Mouse (Mus musculus): ENCODE data around the gene Padi4. TPM values are rescaled to one million over a fixed set of nuclear protein-coding genes. Genes with fewer than 3 reads are reported as not detected.
A peak's percentile ranks its signal among the peaks of the same experiment; 100 is the strongest.

The Padi4 gene
- polyA plus RNA-seq, 1 experiment from 2014 or later: 2.7 TPM

DNA sequence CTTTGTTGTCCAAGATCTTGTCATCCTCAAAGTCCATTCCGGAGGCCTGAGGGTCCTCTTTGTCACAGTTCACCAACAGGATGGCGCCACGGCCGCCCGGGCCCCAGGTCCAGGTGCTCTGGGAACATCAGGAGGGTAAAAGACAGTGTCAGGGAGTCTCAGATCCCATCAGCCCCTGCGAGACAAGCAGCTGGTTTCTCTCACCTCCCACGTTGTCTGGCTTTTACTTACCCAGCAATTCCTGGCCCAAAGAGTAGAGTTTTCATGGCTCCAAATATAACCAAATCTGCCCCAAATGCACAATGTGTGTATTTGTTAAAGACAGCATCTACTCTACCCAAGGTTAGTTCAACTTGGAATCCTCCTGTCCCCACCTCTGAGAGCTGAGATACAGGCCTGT is 12.4 kb downstream of the Padi4 start:
- 79% methylated on average over 7 of the region's 7 CpGs for WGBS
- Histone ChIP-seq H3K36me3 (no peaks in the 10 kb centered on the region), H3K4me1 (replicated peaks) (no peaks in the 10 kb centered on the region; the same call in 1 of the 2 replicates), H3K9me3 (no peaks in the 10 kb centered on the region), H3K4me3 (replicated peaks) (no peak overlapping the region), H3K9ac (no peak overlapping the region), H3K27me3 (replicated peaks) (0 out of 2 replicates have a peak, but pooled peaks cover 3% of the 10 kb centered on the region), H3K27ac (no peak overlapping the region), H3K4me2 (replicated peaks) (no peak overlapping the region)
- no peak for ATAC-seq

DNA sequence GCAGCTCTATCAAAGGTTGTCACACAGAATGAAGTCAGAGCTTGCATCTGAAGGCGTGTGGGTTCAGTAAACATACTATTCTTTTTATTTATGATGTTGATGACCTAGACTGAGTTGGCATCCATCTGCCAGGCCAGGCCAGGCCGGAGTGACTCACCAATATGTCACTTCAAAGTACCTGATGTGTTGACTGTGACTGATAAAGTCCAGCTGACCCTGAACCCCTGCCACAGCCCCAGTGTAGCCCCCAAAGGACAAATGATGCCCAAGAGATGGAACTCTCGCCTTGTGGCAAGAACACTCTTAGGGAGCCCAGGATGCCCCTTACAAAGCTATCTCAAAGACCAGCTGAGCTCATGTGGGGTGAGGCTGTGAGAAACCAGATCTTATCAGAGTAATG is 18.2 kb downstream of the Padi4 start:
- H3K27ac ChIP-seq: no peak overlapping the region
- H3K36me3 ChIP-seq: no peaks in the 10 kb centered on the region
- no peak for ATAC-seq
- H3K4me1 ChIP-seq (replicated peaks): peaks cover 4% of the 10 kb centered on the region; the same call in 1 of the 2 replicates
- no peak overlapping the region for H3K4me3 ChIP-seq (replicated peaks)
- H3K9me3 ChIP-seq: no peaks in the 10 kb centered on the region
- H3K4me2 ChIP-seq (replicated peaks): no peak overlapping the region
- 80% methylated on average over 3 of the region's 3 CpGs for WGBS
- no peaks in the 10 kb centered on the region for H3K27me3 ChIP-seq (replicated peaks)
- H3K9ac ChIP-seq: no peak overlapping the region

- H3K9ac ChIP-seq: no peak overlapping the region
- H3K36me3 ChIP-seq: no peaks in the 10 kb centered on the region
- H3K4me1 ChIP-seq (replicated peaks): peaks cover 11% of the 10 kb centered on the region; the same call in 1 of the 2 replicates
- 55% methylated on average over 7 of the region's 7 CpGs for WGBS
- H3K27me3 ChIP-seq (replicated peaks): no peaks in the 10 kb centered on the region
- H3K9me3 ChIP-seq: no peaks in the 10 kb centered on the region
- no peak overlapping the region for H3K27ac ChIP-seq
- no peak overlapping the region for H3K4me2 ChIP-seq (replicated peaks)
- H3K4me3 ChIP-seq (replicated peaks): no peak overlapping the region
- no peak for ATAC-seq
Observed at GRCm38 (mm10) chr4:140753366-140753765, 20.7 kb downstream of the Padi4 start.

GRCm38 (mm10) chr4:140750328-140750727 is 23.7 kb downstream of the Padi4 start:
- peak overlapping the region; percentile 59 for H3K4me2 ChIP-seq (replicated peaks)
- ATAC-seq: peak; percentile 83
- no peaks in the 10 kb centered on the region for H3K9me3 ChIP-seq
- H3K9ac ChIP-seq: 0 out of 2 replicates have a peak overlapping the region, but pooled peaks have one; percentile 5
- H3K4me3 ChIP-seq (replicated peaks): peak overlapping the region; percentile 22; the same call in 1 of the 2 replicates
- 7% methylated on average over 19 of the region's 19 CpGs for WGBS
- H3K27me3 ChIP-seq (replicated peaks): no peaks in the 10 kb centered on the region
- H3K4me1 ChIP-seq (replicated peaks): peaks cover 20% of the 10 kb centered on the region
- H3K27ac ChIP-seq: no peak overlapping the region
- no peaks in the 10 kb centered on the region for H3K36me3 ChIP-seq

DNA sequence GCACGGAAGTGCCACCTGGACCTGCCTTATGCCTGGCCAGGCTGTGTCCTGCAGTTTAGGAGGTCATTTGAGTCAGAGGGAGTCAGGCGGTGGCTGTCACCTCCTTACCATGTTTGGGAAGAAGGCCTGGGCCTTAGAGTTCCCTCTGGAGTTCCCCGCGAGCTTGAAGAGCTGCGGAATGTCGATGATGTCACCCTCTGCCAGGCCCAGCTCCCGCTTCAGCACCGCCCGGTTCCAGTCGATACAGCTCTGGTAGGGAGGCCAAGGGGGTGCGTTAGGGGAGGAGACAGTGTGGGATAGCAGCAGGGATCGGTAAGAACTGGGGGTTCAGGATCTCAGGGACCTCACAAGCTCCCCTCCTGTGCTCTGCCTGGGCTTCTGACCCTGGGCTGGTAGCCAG is 26.1 kb downstream of the Padi4 start:
- 15% methylated on average over 12 of the region's 12 CpGs for WGBS
- no peaks in the 10 kb centered on the region for H3K36me3 ChIP-seq
- H3K9me3 ChIP-seq: no peaks in the 10 kb centered on the region
- peak; percentile 55 for ATAC-seq
- H3K27ac ChIP-seq: no peak overlapping the region; the same call in 1 of the 2 replicates
- peak overlapping the region; percentile 28 for H3K4me2 ChIP-seq (replicated peaks)
- no peak overlapping the region for H3K9ac ChIP-seq
- H3K4me3 ChIP-seq (replicated peaks): no peak overlapping the region
- H3K27me3 ChIP-seq (replicated peaks): no peaks in the 10 kb centered on the region
- peaks cover 16% of the 10 kb centered on the region for H3K4me1 ChIP-seq (replicated peaks)

DNA sequence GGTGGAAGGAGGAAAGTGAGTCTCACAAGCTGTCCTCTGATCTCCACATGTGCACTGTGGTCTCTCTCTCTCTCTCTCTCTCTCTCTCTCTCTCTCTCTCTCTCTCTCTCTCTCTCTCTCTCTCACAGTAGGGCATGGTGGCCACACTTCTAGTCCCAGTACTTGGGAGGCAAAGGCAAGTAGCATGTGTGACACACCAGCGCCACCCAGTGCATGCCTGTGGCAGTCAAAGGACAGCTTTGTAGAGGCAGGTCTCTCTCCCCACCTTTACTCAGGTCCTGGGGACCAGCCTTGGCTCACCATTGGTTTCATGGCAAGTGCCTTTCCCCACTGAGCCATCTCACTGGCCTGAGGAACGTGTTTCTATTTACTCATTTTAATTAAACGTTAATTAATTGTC is 29.4 kb downstream of the Padi4 start:
- Histone ChIP-seq H3K27me3 (replicated peaks) (no peaks in the 10 kb centered on the region), H3K4me2 (replicated peaks) (no peak overlapping the region), H3K36me3 (no peaks in the 10 kb centered on the region), H3K4me1 (replicated peaks) (peaks cover 12% of the 10 kb centered on the region), H3K4me3 (replicated peaks) (no peak overlapping the region), H3K27ac (no peak overlapping the region), H3K9ac (no peak overlapping the region), H3K9me3 (no peaks in the 10 kb centered on the region)
- ATAC-seq: no peak
- WGBS: 15% methylated on average over 3 of the region's 3 CpGs

- H3K36me3 ChIP-seq: no peaks in the 10 kb centered on the region
- no peak for ATAC-seq
- peaks cover 7% of the 10 kb centered on the region for H3K4me1 ChIP-seq (replicated peaks)
- no peak overlapping the region for H3K4me3 ChIP-seq (replicated peaks)
- no peaks in the 10 kb centered on the region for H3K27me3 ChIP-seq (replicated peaks)
- no peak overlapping the region for H3K27ac ChIP-seq
- no peak overlapping the region for H3K4me2 ChIP-seq (replicated peaks)
- H3K9ac ChIP-seq: no peak overlapping the region
- H3K9me3 ChIP-seq: no peaks in the 10 kb centered on the region
- 54% methylated on average over 4 of the region's 4 CpGs for WGBS
Observed at GRCm38 (mm10) chr4:140743086-140743485, 30.9 kb downstream of the Padi4 start.

GRCm38 (mm10) chr4:140742543-140742942 is 31.5 kb downstream of the Padi4 start, which contains the start of gene Padi6:
Gene Padi6 (minus strand): TSS chr4:140742643.
- no peaks in the 10 kb centered on the region for H3K36me3 ChIP-seq
- no peak for ATAC-seq
- 58% methylated on average over 2 of the region's 2 CpGs for WGBS
- no peak within 1 kb of the TSS for H3K4me3 ChIP-seq (replicated peaks)
- H3K27me3 ChIP-seq (replicated peaks): no peaks in the 10 kb centered on the region
- H3K9me3 ChIP-seq: no peaks in the 10 kb centered on the region
- H3K9ac ChIP-seq: no peak within 1 kb of the TSS
- H3K4me2 ChIP-seq (replicated peaks): no peak within 1 kb of the TSS
- H3K4me1 ChIP-seq (replicated peaks): peaks cover 2% of the 10 kb centered on the region; the same call in 1 of the 2 replicates
- no peak within 1 kb of the TSS for H3K27ac ChIP-seq

GRCm38 (mm10) chr4:140741401-140741800 is 32.6 kb downstream of the Padi4 start:
- Histone ChIP-seq H3K27me3 (replicated peaks) (no peaks in the 10 kb centered on the region), H3K9ac (no peak overlapping the region), H3K27ac (no peak overlapping the region), H3K4me2 (replicated peaks) (no peak overlapping the region), H3K36me3 (no peaks in the 10 kb centered on the region), H3K9me3 (no peaks in the 10 kb centered on the region), H3K4me3 (replicated peaks) (no peak overlapping the region), H3K4me1 (replicated peaks) (no peaks in the 10 kb centered on the region)
- WGBS: 86% methylated on average over 6 of the region's 6 CpGs
- ATAC-seq: no peak

GRCm38 (mm10) chr4:140740655-140741054 is 33.4 kb downstream of the Padi4 start:
- no peaks in the 10 kb centered on the region for H3K4me1 ChIP-seq (replicated peaks)
- 80% methylated on average over 11 of the region's 11 CpGs for WGBS

DNA sequence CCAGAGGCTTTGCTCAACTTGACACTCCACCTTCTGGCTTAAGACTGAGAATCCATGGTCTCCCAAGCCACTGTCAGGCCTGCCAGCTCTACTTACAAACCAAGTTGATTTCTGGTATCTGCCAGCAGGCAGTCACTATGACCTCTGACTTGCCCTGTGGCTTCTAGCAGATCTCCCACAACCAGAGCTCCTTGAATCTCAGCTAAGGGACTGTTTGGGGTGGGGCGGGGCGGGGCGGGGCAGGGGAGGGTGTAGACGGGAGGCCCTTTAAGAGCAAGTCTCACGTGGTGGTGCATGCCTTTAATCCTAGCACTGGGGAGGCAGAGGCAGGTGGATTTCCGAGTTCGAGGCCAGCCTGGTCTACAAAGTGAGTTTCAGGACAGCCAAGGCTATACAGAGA is 41.2 kb downstream of the Padi4 start:
- Histone ChIP-seq H3K4me3 (replicated peaks) (no peak overlapping the region), H3K4me1 (replicated peaks) (no peaks in the 10 kb centered on the region), H3K27ac (no peak overlapping the region), H3K9me3 (no peaks in the 10 kb centered on the region), H3K4me2 (replicated peaks) (no peak overlapping the region), H3K9ac (no peak overlapping the region), H3K36me3 (no peaks in the 10 kb centered on the region), H3K27me3 (replicated peaks) (no peaks in the 10 kb centered on the region)
- 64% methylated on average over 7 of the region's 7 CpGs for WGBS
- ATAC-seq: peak; percentile 25; the same call in 1 of the 2 replicates

More at GRCm38 (mm10) chr4:140740655-140741054, 33.4 kb downstream of the Padi4 start:
- Histone ChIP-seq H3K36me3 (no peaks in the 10 kb centered on the region), H3K9ac (no peak overlapping the region), H3K4me3 (replicated peaks) (no peak overlapping the region), H3K4me2 (replicated peaks) (no peak overlapping the region), H3K27ac (no peak overlapping the region), H3K9me3 (no peaks in the 10 kb centered on the region), H3K27me3 (replicated peaks) (no peaks in the 10 kb centered on the region)
- ATAC-seq: no peak

GRCm38 (mm10) chr4:140731654-140732053 is 42.4 kb downstream of the Padi4 start:
- ATAC-seq: no peak
- Histone ChIP-seq H3K36me3 (no peaks in the 10 kb centered on the region), H3K9ac (no peak overlapping the region), H3K9me3 (no peaks in the 10 kb centered on the region), H3K4me3 (replicated peaks) (no peak overlapping the region), H3K4me1 (replicated peaks) (no peaks in the 10 kb centered on the region), H3K27ac (no peak overlapping the region), H3K27me3 (replicated peaks) (no peaks in the 10 kb centered on the region), H3K4me2 (replicated peaks) (no peak overlapping the region)
- WGBS: 81% methylated on average over 4 of the region's 4 CpGs

GRCm38 (mm10) chr4:140726907-140727306 is 47.1 kb downstream of the Padi4 start:
- H3K4me1 ChIP-seq (replicated peaks): no peaks in the 10 kb centered on the region
- no peak overlapping the region for H3K9ac ChIP-seq
- ATAC-seq: no peak
- no peaks in the 10 kb centered on the region for H3K27me3 ChIP-seq (replicated peaks)
- H3K36me3 ChIP-seq: 0 out of 2 replicates have a peak, but pooled peaks cover 11% of the 10 kb centered on the region
- H3K27ac ChIP-seq: no peak overlapping the region
- H3K4me2 ChIP-seq (replicated peaks): no peak overlapping the region
- 86% methylated on average over 12 of the region's 12 CpGs for WGBS
- H3K4me3 ChIP-seq (replicated peaks): no peak overlapping the region
- no peaks in the 10 kb centered on the region for H3K9me3 ChIP-seq

Measured in intestine, embryonic 15.5 days (tissue).